Mouse (Mus musculus) limb, embryonic 12.5 days (tissue): ENCODE results near the gene Focad. TPM values are rescaled to one million over a fixed set of nuclear protein-coding genes. Genes with fewer than 3 reads are reported as not detected.

Experiments
- ATAC-seq: fragments of 200-750 bp; cut with Nextera tagmentation; 2 replicates; pipeline ENCODE4 v1.8.0; 2017; ENCODE audit warnings: low read depth, moderate TSS enrichment; ENCODE audit not compliant: insufficient number of reproducible peaks, insufficient read depth, low FRiP score, low TSS enrichment
- H3K27ac ChIP-seq: fragments of 300-500 bp; sonication (generic); 2 replicates; pipeline ENCODE4 v1.5.1; 2016; ENCODE audit warnings: mild to moderate bottlenecking, moderate library complexity
- H3K27me3 ChIP-seq: fragments of 300-500 bp; sonication (generic); 2 replicates; pipeline ENCODE4 v1.6.1; 2016; ENCODE audit warnings: mild to moderate bottlenecking, moderate library complexity
- H3K36me3 ChIP-seq: fragments of 300-500 bp; sonication (generic); 2 replicates; pipeline ENCODE4 v1.6.1; 2016; ENCODE audit warnings: mild to moderate bottlenecking, moderate library complexity
- H3K4me1 ChIP-seq: fragments of 300-500 bp; sonication (generic); replicated peaks from 2 replicates; pipeline ENCODE4 v1.6.1; 2016
- H3K4me2 ChIP-seq: fragments of 300-500 bp; sonication (generic); 2 replicates; pipeline ENCODE4 v1.6.1; 2016; ENCODE audit warnings: mild to moderate bottlenecking, moderate library complexity
- H3K4me3 ChIP-seq: fragments of 300-500 bp; sonication (generic); replicated peaks from 2 replicates; pipeline ENCODE4 v1.5.1; 2016; ENCODE audit warnings: mild to moderate bottlenecking
- H3K9ac ChIP-seq: fragments of 300-500 bp; sonication (generic); replicated peaks from 2 replicates; pipeline ENCODE4 v1.6.1; 2016; ENCODE audit warnings: mild to moderate bottlenecking, moderate library complexity
- H3K9me3 ChIP-seq: fragments of 300-500 bp; sonication (generic); 2 replicates; pipeline ENCODE4 v1.6.1; 2016; ENCODE audit warnings: mild to moderate bottlenecking, moderate library complexity
- WGBS: fragments of 180-500 bp; shearing (Covaris S2); methylation state at CpG from one replicate; pipeline ENCODE4 v1.1.7; 2016; 5-methylcytosine and 5-hydroxymethylcytosine counted together
- polyA plus RNA-seq: library from polyadenylated mRNA; unstranded; fragments of >200 nt; fragmentation: Nextera tagmentation; extraction: Ambion mirVana; gene quantifications from 2 replicates; pipeline ENCODE4 v1.2.1, GENCODE M21; 2016

Focad gene
- polyA plus RNA-seq, 1 experiment from 2014 or later, result 13.7 TPM

DNA sequence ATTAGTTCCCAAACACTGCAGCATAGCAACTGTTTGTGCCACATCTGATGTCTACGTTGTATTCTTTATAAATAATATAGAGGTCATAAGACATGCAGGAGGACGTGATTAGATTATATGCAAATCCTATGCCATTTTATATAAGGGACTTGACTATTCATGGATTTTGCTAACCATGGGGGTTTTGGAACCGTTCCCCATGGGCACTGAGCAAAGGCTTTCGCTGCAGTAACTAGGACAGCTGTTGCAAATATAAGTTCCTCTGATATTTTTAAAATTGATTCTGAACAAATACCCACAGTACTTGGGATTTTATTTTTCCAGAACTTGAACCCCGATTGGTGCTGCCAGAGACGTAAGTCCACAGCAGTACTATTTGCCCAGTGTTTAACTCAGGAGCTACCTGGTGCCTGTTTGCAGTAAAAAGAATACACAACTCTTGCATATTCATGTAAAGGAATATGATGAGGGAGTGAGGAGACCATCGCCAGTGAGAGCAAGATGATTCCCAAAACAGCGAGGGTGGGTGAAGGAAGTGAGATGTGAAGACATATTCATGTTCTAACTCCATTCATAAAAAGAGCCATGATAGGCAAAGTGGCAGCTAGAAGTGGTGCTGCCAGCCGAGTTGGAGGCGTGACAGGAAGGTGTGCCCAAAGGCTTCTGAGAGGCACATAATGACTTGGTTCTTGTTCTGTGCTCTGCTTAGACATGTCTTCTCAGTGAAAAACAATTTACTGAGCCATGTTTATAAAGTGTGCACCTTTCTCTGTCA is 214.1 kb downstream of the Focad start:
- Histone ChIP-seq H3K4me1 (no peaks in the 10 kb centered on the region), H3K27ac (no peak overlapping the region), H3K4me2 (no peak overlapping the region), H3K9ac (no peak overlapping the region), H3K36me3 (no peaks in the 10 kb centered on the region), H3K9me3 (no peaks in the 10 kb centered on the region), H3K27me3 (no peaks in the 10 kb centered on the region), H3K4me3 (no peak overlapping the region)
- WGBS, result 92% methylated on average over 10 of the region's 10 CpGs
- no peak for ATAC-seq

DNA sequence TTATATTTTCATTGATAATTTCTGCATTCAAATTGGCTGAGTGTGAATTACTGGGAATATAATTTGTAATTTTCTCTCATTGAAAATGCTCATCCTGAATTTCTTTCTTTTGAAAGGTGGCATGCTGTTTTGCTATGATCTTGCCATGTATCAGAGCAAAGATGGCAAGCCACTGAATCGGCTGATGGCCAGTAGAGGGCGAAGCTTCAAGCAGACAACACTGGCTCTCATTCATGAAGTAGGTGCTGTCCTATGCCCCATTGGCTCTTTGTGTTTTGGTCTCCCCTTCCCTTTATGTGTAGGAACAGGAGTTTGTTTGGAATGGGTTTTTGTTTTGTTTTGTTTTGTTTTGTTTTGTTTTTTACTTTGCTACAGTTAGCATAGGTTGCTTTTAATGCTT is 215.2 kb downstream of the Focad start:
- Histone ChIP-seq H3K4me3 (no peak overlapping the region), H3K9ac (no peak overlapping the region), H3K27me3 (no peaks in the 10 kb centered on the region), H3K4me2 (no peak overlapping the region), H3K4me1 (no peaks in the 10 kb centered on the region), H3K9me3 (no peaks in the 10 kb centered on the region), H3K36me3 (no peaks in the 10 kb centered on the region), H3K27ac (no peak overlapping the region)
- WGBS, result 42% methylated on average over 2 of the region's 2 CpGs
- ATAC-seq, result no peak

DNA sequence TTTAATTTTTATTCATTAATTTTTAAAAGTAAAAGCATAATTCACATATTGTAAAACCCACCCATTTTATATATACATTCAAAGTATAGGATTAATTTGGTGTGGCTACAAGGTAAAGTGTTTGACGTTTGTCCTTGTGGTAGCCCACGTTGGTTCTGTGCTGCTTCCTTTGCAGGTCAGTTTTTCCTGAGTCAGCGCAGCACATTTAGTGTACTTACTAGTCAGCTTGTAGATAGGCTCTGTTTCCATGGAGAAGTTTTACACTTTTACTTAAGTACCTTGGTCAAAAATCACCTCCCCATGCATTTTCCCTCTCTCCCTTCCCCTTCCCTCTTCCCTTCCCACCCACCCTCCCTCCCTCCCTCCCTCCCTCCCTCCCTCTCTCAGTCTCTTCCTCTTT is 220.5 kb downstream of the Focad start:
- H3K9me3 ChIP-seq, result no peaks in the 10 kb centered on the region
- 87% methylated on average over 3 of the region's 3 CpGs for WGBS
- no peak overlapping the region for H3K27ac ChIP-seq
- no peak for ATAC-seq
- no peak overlapping the region for H3K4me3 ChIP-seq
- H3K27me3 ChIP-seq, result no peaks in the 10 kb centered on the region
- H3K4me2 ChIP-seq, result no peak overlapping the region
- no peaks in the 10 kb centered on the region for H3K4me1 ChIP-seq
- H3K9ac ChIP-seq, result no peak overlapping the region
- no peaks in the 10 kb centered on the region for H3K36me3 ChIP-seq

DNA sequence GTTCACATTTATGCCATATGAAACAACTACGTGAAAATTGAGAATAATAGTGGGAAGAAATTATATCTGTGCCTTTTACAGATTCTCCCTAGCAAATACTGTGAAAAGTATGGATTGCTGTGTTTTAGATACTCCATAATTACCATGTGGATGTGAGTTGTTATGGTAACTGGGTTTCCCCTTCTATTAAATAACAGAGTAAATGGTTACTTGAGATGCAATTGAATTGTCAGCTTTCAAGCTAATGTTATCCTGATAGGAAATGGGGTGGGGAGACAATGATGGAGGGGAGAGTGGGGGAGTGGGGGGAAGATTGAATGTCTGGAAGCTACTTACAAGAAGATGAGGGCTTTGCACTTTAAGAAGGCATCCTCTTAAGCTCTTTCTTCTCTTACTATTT is 225.6 kb downstream of the Focad start:
- no peak overlapping the region for H3K27ac ChIP-seq
- no peak overlapping the region for H3K4me2 ChIP-seq
- H3K4me3 ChIP-seq, result no peak overlapping the region
- ATAC-seq, result no peak
- 95% methylated on average over 1 of the region's 1 CpGs for WGBS
- H3K9me3 ChIP-seq, result no peaks in the 10 kb centered on the region
- H3K27me3 ChIP-seq, result no peaks in the 10 kb centered on the region
- no peak overlapping the region for H3K9ac ChIP-seq
- H3K4me1 ChIP-seq, result no peaks in the 10 kb centered on the region
- H3K36me3 ChIP-seq, result no peaks in the 10 kb centered on the region

DNA sequence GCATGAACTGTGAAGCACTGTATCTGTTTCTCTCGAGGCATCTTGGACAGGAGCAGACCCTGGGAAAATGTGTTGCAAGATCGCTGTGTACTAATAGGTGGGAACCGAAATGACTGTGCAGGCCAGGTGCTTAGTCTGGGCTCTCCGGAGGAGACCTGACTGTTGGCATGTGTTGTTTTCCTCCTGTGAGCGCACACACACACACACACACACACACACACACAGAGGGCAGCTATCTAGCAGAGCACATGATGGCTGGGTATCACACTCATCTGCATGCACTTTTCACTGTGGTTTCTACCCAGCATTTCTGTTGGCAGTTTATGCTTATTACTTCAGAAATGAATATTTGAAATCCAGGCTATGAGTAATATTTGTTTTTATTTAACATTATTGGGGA is 231.0 kb downstream of the Focad start:
- WGBS, result 83% methylated on average over 5 of the region's 5 CpGs
- H3K27me3 ChIP-seq, result no peaks in the 10 kb centered on the region
- H3K4me3 ChIP-seq, result no peak overlapping the region
- H3K4me1 ChIP-seq, result no peaks in the 10 kb centered on the region
- ATAC-seq, result no peak
- H3K4me2 ChIP-seq, result no peak overlapping the region
- H3K36me3 ChIP-seq, result no peaks in the 10 kb centered on the region
- H3K27ac ChIP-seq, result no peak overlapping the region
- no peaks in the 10 kb centered on the region for H3K9me3 ChIP-seq
- H3K9ac ChIP-seq, result no peak overlapping the region; the same call in 1 of the 2 replicates

DNA sequence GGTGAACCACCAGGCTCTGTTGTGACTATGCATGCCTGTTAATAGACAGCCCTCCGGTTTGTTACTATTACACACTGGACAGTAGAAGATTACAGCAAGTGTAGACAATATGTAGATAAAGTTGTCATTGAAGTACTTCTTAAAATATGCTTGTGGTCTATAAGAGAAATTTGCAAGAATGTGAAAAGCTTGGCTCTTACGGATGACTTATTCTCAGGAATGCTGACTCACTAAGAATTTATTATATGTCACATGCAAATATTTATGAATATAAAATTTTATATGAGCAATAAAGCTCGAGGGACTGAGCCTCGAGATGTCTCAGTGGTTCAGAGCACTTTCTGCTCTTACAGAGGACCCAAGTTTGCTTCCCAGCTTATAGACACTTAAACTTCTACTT is 240.1 kb downstream of the Focad start:
- Histone ChIP-seq H3K9ac (no peak overlapping the region), H3K36me3 (no peaks in the 10 kb centered on the region), H3K4me1 (peaks cover 31% of the 10 kb centered on the region), H3K27me3 (no peaks in the 10 kb centered on the region), H3K4me3 (no peak overlapping the region), H3K27ac (no peak overlapping the region), H3K4me2 (no peak overlapping the region), H3K9me3 (no peaks in the 10 kb centered on the region)
- ATAC-seq, result no peak
- 73% methylated on average over 4 of the region's 4 CpGs for WGBS

DNA sequence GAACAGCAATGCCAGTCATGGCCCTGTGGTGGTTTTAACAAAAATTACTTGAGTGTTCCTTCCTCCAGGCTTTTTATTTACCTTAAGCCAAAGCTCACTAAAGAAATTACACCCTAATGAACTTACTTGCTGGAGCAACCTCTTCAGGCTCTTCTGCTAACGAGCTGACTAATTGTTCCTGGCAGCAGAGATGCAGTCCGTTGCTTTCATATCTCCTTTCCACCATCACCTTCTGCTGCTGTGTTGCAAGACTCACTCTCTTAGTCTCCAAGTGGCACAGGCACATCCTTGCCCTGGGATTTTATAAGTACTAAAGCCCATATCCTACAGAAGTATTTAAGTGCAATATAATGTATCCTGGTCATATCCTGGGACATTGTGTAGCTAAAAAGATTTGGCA is 242.3 kb downstream of the Focad start:
- H3K27me3 ChIP-seq, result no peaks in the 10 kb centered on the region
- H3K36me3 ChIP-seq, result no peaks in the 10 kb centered on the region
- 45% methylated on average over 2 of the region's 2 CpGs for WGBS
- H3K9ac ChIP-seq, result no peak overlapping the region
- no peak for ATAC-seq
- no peak overlapping the region for H3K4me3 ChIP-seq
- H3K9me3 ChIP-seq, result no peaks in the 10 kb centered on the region
- H3K27ac ChIP-seq, result peak overlapping the region; percentile 64
- H3K4me1 ChIP-seq, result peaks cover 31% of the 10 kb centered on the region
- H3K4me2 ChIP-seq, result no peak overlapping the region

DNA sequence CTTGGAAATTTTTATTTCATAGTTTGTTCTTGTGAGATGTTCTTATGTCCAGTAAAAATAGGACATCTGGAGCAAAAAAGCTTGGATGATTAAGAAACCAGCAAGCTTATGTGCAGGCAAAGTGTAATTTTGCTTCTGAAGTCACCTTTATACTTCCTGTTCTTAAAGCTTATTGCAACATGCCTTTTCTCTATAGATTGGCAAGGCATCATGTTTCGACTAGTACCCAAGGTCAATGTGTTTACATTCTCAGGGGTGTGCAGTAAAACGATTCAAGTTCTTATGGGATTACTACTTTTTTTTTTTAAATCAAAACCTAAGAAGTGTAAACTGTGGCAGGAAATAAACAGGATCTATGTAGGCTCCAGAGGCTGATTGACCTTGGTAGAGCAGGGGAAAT is 242.9 kb downstream of the Focad start:
- Histone ChIP-seq H3K4me2 (no peak overlapping the region), H3K36me3 (no peaks in the 10 kb centered on the region), H3K9me3 (no peaks in the 10 kb centered on the region), H3K4me1 (peaks cover 31% of the 10 kb centered on the region), H3K27ac (peak overlapping the region; percentile 18; the same call in 1 of the 2 replicates), H3K27me3 (no peaks in the 10 kb centered on the region), H3K9ac (no peak overlapping the region), H3K4me3 (no peak overlapping the region)
- WGBS, result 21% methylated on average over 2 of the region's 2 CpGs
- ATAC-seq, result no peak

DNA sequence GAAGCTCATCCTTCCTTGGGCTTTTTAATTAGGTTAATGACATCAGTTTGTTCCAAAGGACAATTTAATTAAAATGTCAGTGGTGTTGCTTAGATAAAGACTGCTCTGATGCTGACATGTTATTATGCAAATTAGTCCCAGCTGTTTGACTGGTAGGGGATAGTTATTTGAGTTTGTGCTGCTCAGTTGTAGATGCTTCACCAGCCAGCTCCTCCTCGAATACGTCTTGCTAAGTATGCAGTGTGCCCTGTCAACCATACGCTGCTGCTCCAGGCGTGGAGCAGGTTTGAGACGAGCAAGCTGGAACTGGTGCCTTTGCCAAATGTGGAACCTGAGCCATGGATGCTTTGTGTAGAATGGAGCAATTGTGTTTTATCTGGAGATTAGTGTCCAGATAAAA is 243.7 kb downstream of the Focad start:
- 41% methylated on average over 5 of the region's 5 CpGs for WGBS
- Histone ChIP-seq H3K4me1 (peaks cover 31% of the 10 kb centered on the region), H3K9ac (no peak overlapping the region), H3K4me3 (no peak overlapping the region), H3K27ac (no peak overlapping the region), H3K36me3 (no peaks in the 10 kb centered on the region), H3K27me3 (no peaks in the 10 kb centered on the region), H3K4me2 (no peak overlapping the region), H3K9me3 (no peaks in the 10 kb centered on the region)
- ATAC-seq, result no peak

DNA sequence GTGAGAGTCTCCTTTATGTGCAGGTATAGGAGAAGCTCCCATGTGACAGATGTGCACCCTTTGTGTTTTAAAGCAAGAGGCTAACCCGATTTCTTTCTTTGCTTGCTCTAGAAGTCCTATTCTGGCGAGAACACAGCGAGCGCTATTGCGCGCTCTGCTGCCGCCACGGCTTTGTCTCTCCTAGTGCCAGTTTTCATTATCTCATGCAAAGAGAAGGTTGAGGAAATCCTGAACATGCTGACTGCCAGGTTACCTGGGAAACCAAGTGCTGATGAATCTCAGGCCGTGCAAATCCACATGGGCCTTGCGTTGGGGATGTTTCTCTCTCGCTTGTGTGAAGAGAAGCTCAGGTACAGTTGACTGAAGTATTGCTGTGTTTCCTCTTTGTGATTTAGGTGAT is 250.0 kb downstream of the Focad start:
- Histone ChIP-seq H3K9me3 (no peaks in the 10 kb centered on the region), H3K36me3 (no peaks in the 10 kb centered on the region), H3K27ac (no peak overlapping the region), H3K27me3 (no peaks in the 10 kb centered on the region), H3K9ac (no peak overlapping the region), H3K4me1 (no peaks in the 10 kb centered on the region), H3K4me2 (no peak overlapping the region), H3K4me3 (no peak overlapping the region)
- no peak for ATAC-seq
- WGBS, result 93% methylated on average over 11 of the region's 11 CpGs

DNA sequence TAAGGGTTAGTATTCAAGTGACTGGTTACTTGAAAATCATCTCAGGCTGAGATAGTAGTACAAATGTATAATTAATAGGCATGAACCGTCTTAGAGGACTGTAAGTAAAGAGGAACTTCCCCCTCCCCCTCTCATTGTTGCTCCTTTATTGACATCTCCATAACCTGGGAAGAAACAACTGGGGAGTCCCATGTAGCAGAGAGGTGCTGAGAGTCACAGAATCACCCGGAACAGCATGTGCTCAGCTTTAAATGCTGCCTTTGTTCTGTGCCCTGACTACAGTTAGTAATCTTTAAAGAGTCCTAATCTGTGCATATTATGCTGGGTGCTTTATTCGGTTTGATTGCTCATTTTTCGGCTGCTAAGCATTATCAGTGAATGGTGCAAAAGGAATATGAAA is 250.6 kb downstream of the Focad start:
- no peak overlapping the region for H3K4me3 ChIP-seq
- no peaks in the 10 kb centered on the region for H3K4me1 ChIP-seq
- 75% methylated on average over 4 of the region's 4 CpGs for WGBS
- H3K9me3 ChIP-seq, result no peaks in the 10 kb centered on the region
- H3K4me2 ChIP-seq, result no peak overlapping the region
- H3K27ac ChIP-seq, result no peak overlapping the region
- ATAC-seq, result no peak
- no peaks in the 10 kb centered on the region for H3K27me3 ChIP-seq
- H3K9ac ChIP-seq, result no peak overlapping the region
- H3K36me3 ChIP-seq, result no peaks in the 10 kb centered on the region

DNA sequence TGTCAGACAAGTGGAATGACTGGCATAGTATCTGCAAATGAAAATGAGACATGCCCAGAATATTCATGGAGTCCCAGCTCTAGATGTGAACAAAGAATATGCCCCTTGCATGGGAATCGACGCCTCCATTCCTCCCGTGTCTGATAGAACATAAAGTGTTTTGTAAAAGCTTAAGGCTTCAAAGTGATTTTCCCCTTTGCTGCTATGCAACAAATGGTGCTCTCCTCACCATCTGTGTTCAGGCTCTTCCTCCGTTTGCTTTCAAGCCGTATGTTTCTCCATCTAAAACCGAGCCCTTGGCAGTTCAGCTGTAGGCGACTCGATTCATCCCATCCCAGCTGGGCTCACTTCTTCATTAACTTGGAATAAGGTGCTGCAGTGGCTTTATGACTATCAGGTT is 251.5 kb downstream of the Focad start:
- no peak overlapping the region for H3K4me3 ChIP-seq
- H3K4me1 ChIP-seq, result no peaks in the 10 kb centered on the region
- no peak overlapping the region for H3K27ac ChIP-seq
- ATAC-seq, result no peak
- no peaks in the 10 kb centered on the region for H3K27me3 ChIP-seq
- WGBS, result 67% methylated on average over 8 of the region's 8 CpGs
- no peaks in the 10 kb centered on the region for H3K36me3 ChIP-seq
- H3K9me3 ChIP-seq, result no peaks in the 10 kb centered on the region
- no peak overlapping the region for H3K4me2 ChIP-seq
- no peak overlapping the region for H3K9ac ChIP-seq
